Mouse (Mus musculus) heart, embryonic 11.5 days (tissue): Measurements from ENCODE around the gene Dcst1. TPM values are rescaled to one million over a fixed set of nuclear protein-coding genes. Genes with fewer than 3 reads are reported as not detected.

Experiments used
- ATAC-seq: fragments of 200-750 bp; cut with Nextera tagmentation; replicated peaks from 2 replicates; pipeline ENCODE4 v1.8.0; 2017; ENCODE audit warnings: moderate library complexity; ENCODE audit not compliant: insufficient number of reproducible peaks, low FRiP score, low TSS enrichment
- H3K27ac ChIP-seq: fragments of 300-500 bp; sonication (generic); 2 replicates; pipeline ENCODE4 v1.5.1; 2014; ENCODE audit warnings: mild to moderate bottlenecking, low read depth, low read length
- H3K27me3 ChIP-seq: fragments of 300-500 bp; sonication (generic); 2 replicates; pipeline ENCODE4 v1.6.1; 2014; ENCODE audit warnings: mild to moderate bottlenecking, low read length, mixed read lengths; ENCODE audit not compliant: control insufficient read depth, insufficient read depth
- H3K36me3 ChIP-seq: fragments of 300-500 bp; sonication (generic); 2 replicates; pipeline ENCODE4 v1.6.1; 2014; ENCODE audit warnings: mild to moderate bottlenecking, low read length, moderate library complexity, mixed read lengths; ENCODE audit not compliant: control insufficient read depth, insufficient read depth
- H3K4me1 ChIP-seq: fragments of 300-500 bp; sonication (generic); 2 replicates; pipeline ENCODE4 v1.6.1; 2014; ENCODE audit warnings: low read length; ENCODE audit not compliant: control insufficient read depth, insufficient read depth
- H3K4me2 ChIP-seq: fragments of 300-500 bp; sonication (generic); 2 replicates; pipeline ENCODE4 v1.6.1; 2014; ENCODE audit warnings: mild to moderate bottlenecking, moderate library complexity
- H3K4me3 ChIP-seq: fragments of 300-500 bp; sonication (generic); 2 replicates; pipeline ENCODE4 v1.5.1; 2014; ENCODE audit warnings: low read depth, low read length
- H3K9ac ChIP-seq: fragments of 300-500 bp; sonication (generic); 2 replicates; pipeline ENCODE4 v1.6.1; 2014; ENCODE audit warnings: mild to moderate bottlenecking, low read depth, low read length, moderate library complexity
- H3K9me3 ChIP-seq: fragments of 300-500 bp; sonication (generic); replicated peaks from 2 replicates; pipeline ENCODE4 v1.6.1; 2016; ENCODE audit warnings: low read length; ENCODE audit not compliant: control insufficient read depth
- WGBS: fragments of 180-500 bp; shearing (Covaris S2); extraction: QIAGEN DNeasy Blood & Tissue Kit; methylation state at CpG from one replicate; pipeline ENCODE4 v1.1.7; 2014; ENCODE audit not compliant: insufficient replicate concordance; 5-methylcytosine and 5-hydroxymethylcytosine counted together
- polyA plus RNA-seq: library from polyadenylated mRNA; unstranded; fragments of >200 nt; fragmentation: Nextera tagmentation; extraction: Ambion mirVana; gene quantifications from 2 replicates; pipeline ENCODE4 v1.2.1, GENCODE M21; 2014

Gene Dcst1
- polyA plus RNA-seq, 1 experiment from 2014 or later: 0.21 TPM

DNA sequence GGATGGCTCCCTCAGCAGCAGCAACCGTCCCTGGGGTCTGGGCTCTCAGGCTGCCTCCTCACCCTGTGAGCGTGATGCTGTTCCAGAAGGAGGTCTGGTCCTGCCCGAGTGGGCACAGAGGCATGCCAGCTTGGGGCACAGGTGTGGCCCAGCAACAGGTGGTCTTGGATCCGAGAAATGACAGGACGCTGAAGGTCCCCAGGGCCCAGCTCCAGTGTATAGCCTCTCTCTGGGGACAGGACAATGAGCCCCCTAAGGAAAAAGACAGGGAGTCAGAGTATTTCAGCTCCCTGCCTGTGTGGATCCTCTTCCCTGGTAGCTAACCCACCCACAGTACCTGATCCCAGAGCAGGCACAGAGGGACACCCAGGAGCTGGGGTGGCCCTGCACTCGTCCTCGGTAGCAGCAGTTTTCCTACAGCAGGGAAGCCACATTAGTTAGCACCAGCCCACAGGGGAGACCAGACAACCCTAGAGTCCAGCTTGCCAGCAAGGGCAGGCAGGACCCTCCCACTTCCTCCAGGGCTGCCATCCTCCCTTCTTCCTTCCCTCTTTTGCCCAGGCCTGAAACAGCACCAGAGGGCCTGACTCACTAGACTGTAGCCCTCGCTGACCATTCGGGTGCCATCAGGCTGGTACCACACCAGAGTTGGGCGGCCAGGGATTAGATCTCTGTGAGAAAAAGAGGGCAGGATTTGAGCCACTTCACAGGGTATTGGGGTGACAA, 18.1 kb downstream of the Dcst1 start:
- no peak for ATAC-seq
- Histone ChIP-seq H3K9me3 (no peaks in the 10 kb centered on the region), H3K9ac (no peak overlapping the region), H3K4me3 (no peak overlapping the region), H3K4me1 (peaks cover 9% of the 10 kb centered on the region), H3K4me2 (no peak overlapping the region), H3K36me3 (peaks cover 5% of the 10 kb centered on the region; the same call in 1 of the 2 replicates), H3K27me3 (peaks cover 9% of the 10 kb centered on the region), H3K27ac (no peak overlapping the region)
- WGBS: 81% methylated on average over 10 of the region's 10 CpGs

DNA sequence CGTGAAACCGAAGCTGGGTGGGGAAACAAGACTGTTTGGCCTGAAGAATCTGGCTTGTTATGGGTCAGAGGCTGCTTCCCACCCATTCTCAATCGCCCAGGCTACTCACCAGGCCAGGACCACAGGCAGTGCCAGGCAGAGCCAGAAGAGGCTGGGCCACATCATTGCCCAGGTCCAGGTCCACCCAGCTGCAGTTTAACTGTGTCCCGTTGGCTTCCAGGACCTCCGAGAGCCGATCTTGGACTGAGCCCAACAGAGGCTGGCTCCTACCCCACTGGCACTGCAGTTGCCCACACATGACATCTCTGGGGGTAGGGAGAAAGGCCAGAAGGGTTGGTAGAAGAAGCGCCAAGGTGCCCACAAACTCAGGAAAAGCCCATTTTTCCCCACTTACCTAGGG, 21.8 kb downstream of the Dcst1 start:
- H3K27ac ChIP-seq: no peak overlapping the region
- no peak overlapping the region for H3K4me3 ChIP-seq
- no peak overlapping the region for H3K4me2 ChIP-seq
- H3K9me3 ChIP-seq: no peaks in the 10 kb centered on the region
- 78% methylated on average over 7 of the region's 7 CpGs for WGBS
- H3K9ac ChIP-seq: no peak overlapping the region
- ATAC-seq: no peak
- peaks cover 8% of the 10 kb centered on the region for H3K4me1 ChIP-seq
- peaks cover 5% of the 10 kb centered on the region; the same call in 1 of the 2 replicates for H3K36me3 ChIP-seq
- H3K27me3 ChIP-seq: peaks cover 7% of the 10 kb centered on the region; the same call in 1 of the 2 replicates

DNA sequence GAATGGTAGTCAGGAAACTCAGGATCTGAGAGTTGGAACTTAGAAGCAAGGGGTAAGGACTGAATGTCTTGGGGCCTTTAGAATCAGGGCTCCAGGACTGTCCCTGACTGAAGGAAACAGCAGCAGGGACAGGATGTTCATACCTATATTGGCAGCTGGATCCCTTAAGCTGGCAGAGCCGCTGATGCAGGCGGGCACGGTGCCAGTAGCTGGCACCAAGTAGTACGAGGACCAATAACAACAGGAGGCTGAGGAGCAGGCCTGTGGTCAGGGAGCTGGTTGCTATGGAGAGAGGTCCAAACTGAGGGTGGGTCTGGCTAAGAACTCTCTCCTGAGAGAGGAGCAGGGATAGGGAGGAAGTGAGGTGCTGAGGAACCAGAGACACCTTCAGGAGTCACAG, 23.3 kb downstream of the Dcst1 start:
- Histone ChIP-seq H3K9ac (no peak overlapping the region), H3K4me3 (no peak overlapping the region), H3K4me1 (peaks cover 15% of the 10 kb centered on the region), H3K27me3 (peaks cover 2% of the 10 kb centered on the region; the same call in 1 of the 2 replicates), H3K9me3 (no peaks in the 10 kb centered on the region), H3K36me3 (peaks cover 5% of the 10 kb centered on the region; the same call in 1 of the 2 replicates), H3K4me2 (no peak overlapping the region), H3K27ac (no peak overlapping the region)
- WGBS: 88% methylated on average over 4 of the region's 4 CpGs
- no peak for ATAC-seq

DNA sequence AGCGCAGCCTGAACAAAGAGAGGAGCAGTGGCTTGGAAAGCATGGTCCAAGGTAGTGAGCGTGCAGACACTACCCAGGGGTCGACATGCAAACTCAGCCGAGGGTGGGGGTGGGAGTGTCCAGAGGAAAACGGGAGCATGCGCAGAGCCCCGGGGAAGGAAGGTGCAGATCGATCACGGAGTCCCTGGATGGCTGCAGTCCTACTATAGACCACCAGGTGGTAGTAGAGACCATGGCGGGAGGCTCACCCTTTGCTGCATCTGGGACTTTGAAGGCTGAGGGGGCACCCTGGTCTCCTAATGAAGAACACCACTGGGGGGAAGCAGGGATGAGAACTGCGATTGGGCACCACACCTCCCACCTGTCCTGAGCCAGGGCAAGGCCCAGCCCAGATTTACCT, 24.6 kb downstream of the Dcst1 start:
- Histone ChIP-seq H3K4me1 (peaks cover 26% of the 10 kb centered on the region), H3K27me3 (peaks cover 2% of the 10 kb centered on the region; the same call in 1 of the 2 replicates), H3K9me3 (no peaks in the 10 kb centered on the region), H3K9ac (0 out of 2 replicates have a peak overlapping the region, but pooled peaks have one; percentile 16), H3K4me2 (peak overlapping the region; percentile 63), H3K36me3 (peaks cover 5% of the 10 kb centered on the region; the same call in 1 of the 2 replicates), H3K27ac (no peak overlapping the region), H3K4me3 (peak overlapping the region; percentile 19; the same call in 1 of the 2 replicates)
- no peak for ATAC-seq
- 7% methylated on average over 11 of the region's 11 CpGs for WGBS

DNA sequence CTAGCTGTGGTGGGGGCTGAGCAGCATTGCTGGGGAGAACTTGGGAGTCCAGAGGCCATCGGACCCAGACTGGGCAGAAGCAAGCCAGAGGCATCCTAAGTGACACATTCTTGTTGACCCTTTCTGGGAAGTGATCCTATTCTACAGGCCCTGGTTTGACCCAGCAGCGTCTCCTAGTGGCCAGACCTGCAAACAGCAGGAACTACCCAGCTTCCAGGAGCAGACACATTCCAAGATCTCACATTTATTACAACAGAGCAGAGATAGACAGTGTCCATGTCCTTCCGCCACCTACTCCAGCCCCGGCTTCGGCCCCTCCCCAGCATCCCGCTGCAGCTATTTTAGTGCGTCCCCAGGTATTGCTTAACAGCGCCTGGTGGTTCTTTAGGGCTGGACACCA, 25.6 kb downstream of the Dcst1 start:
- no peaks in the 10 kb centered on the region for H3K9me3 ChIP-seq
- peaks cover 26% of the 10 kb centered on the region for H3K4me1 ChIP-seq
- H3K27ac ChIP-seq: no peak overlapping the region
- no peak for ATAC-seq
- H3K36me3 ChIP-seq: peaks cover 5% of the 10 kb centered on the region; the same call in 1 of the 2 replicates
- H3K27me3 ChIP-seq: peaks cover 2% of the 10 kb centered on the region; the same call in 1 of the 2 replicates
- no peak overlapping the region for H3K4me2 ChIP-seq
- WGBS: 23% methylated on average over 8 of the region's 8 CpGs
- no peak overlapping the region for H3K4me3 ChIP-seq
- H3K9ac ChIP-seq: no peak overlapping the region

DNA sequence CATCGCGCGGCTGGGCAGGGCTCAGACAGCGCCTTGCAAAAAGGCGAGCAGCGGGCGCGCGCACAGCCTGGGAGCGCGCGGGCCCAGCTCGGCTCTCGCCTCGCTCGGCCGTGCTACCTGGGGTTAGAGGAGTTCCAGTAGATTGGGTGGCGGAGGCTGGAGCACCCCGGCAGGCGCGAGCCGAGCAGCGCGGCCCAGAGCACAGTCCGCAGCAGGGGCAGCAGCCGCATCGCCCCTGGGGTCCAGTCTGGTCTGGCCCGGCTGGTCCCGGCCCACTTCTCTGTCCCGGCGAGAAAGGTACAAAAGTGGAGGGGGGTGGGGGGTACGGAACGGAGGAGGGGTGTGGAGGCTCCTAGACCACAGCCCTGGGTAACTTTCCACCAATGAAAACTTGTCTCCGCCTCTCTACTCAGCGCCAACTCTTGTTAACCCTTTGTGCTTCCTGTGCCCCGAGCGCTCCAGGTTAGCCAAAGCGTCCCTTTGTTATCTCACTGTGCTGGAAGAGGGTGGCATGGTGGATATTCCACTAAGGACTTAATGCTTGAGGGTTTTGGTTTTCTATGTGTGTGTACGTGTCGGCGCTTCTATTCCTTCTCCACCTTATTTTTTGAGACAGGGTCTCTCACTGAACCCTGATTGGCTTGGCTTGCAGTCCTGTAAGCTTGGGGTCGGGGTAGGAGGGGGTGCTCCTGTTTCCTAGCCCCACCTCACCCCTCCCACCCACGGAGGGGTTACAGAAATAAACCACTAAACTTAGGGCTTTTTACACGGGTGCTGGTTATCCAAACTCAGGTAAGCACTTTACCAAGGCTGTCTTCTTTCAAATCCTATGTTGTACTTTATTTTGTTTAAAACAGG, 27.1 kb downstream of the Dcst1 start, which contains the start of gene Efna4:
Gene Efna4 (minus strand): TSS at position 308 of the 858 bp plus-strand sequence.
- ATAC-seq: peak; percentile 79
- WGBS: under 1% methylated on average over 44 of the region's 44 CpGs
- Histone ChIP-seq H3K27ac (peak within 1 kb of the TSS; percentile 73), H3K9me3 (no peaks in the 10 kb centered on the region), H3K4me2 (peak within 1 kb of the TSS; percentile 85), H3K4me3 (peak within 1 kb of the TSS; percentile 84), H3K36me3 (peaks cover 9% of the 10 kb centered on the region; the same call in 1 of the 2 replicates), H3K9ac (peak within 1 kb of the TSS; percentile 88), H3K4me1 (peaks cover 26% of the 10 kb centered on the region), H3K27me3 (peaks cover 2% of the 10 kb centered on the region; the same call in 1 of the 2 replicates)

DNA sequence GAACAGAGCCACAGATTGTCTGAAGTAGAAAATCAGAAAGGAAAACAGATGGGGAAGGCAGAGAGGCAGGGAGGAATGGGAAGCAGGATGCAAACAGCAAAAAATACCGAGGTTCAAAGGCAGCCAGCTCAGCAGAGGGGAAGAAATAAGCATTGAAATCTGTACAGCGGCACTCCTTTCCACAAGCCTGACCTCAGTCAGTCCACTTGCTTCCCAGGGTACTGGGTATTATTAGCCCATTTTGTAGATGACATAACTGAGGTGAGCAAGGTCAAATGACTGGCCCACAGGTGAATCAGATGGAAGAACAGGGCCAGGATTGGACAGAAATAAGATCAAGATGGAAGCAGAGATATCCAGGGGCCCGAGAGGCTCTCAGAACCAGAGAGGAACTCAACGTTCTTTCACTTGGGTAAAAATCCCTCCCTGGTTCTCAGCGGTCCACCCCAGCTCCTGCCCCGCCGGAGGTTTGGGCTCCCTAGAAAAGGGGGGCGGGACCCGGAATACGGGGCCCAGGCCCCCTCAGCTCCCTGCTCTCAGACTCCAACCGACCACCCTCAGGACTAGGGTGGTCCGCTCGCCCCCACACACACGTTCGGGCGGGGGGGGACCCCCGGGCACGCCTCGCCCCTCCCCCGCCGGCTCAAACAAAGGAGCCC, 27.9 kb downstream of the Dcst1 start:
- ATAC-seq: no peak
- Histone ChIP-seq H3K27me3 (peaks cover 2% of the 10 kb centered on the region; the same call in 1 of the 2 replicates), H3K27ac (peak overlapping the region; percentile 73), H3K36me3 (peaks cover 9% of the 10 kb centered on the region; the same call in 1 of the 2 replicates), H3K4me2 (peak overlapping the region; percentile 85), H3K4me3 (peak overlapping the region; percentile 84), H3K4me1 (peaks cover 26% of the 10 kb centered on the region), H3K9ac (peak overlapping the region; percentile 88), H3K9me3 (no peaks in the 10 kb centered on the region)
- WGBS: under 1% methylated on average over 16 of the region's 21 CpGs

DNA sequence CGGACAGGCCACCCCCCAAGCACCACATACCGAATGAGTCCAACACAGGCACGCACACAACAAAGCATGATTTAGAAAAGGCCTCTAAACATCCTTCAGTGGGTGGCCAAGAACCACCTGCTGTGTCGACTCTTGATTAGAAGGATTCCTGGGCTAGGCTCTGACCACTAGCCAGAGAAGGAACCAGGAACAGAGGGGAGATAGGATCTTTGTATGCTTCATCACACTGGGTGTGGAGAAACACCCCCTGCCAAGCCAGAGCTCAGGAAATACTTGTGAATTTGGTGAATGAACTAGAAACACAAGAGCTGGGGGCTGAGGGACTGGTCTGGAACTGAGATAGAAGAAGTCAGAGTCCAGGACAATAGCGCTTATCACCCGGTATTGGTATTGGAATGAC, 28.5 kb downstream of the Dcst1 start:
- Histone ChIP-seq H3K27ac (0 out of 2 replicates have a peak overlapping the region, but pooled peaks have one; percentile 73), H3K4me3 (peak overlapping the region; percentile 84), H3K4me1 (peaks cover 26% of the 10 kb centered on the region), H3K9ac (peak overlapping the region; percentile 43; the same call in 1 of the 2 replicates), H3K36me3 (peaks cover 9% of the 10 kb centered on the region; the same call in 1 of the 2 replicates), H3K27me3 (peaks cover 2% of the 10 kb centered on the region; the same call in 1 of the 2 replicates), H3K9me3 (no peaks in the 10 kb centered on the region), H3K4me2 (peak overlapping the region; percentile 85)
- ATAC-seq: no peak
- WGBS: 14% methylated on average over 6 of the region's 6 CpGs
